ENCODE assay signal across 29 mouse cellular contexts in genomic region chr6:112280161-112280560, GRCm38 (mm10). TPM values are rescaled to one million over a fixed set of nuclear protein-coding genes. Genes with fewer than 3 reads are reported as not detected.
DNase-seq lines count a peak whose midpoint lies in the region; ATAC-seq lines count a peak whose summit lies in the region.
"Had no signal": no experiment of that assay in that cellular context is flagged by ENCODE, and none has a peak within 500 bp of the region (broad histone marks: within the 10 kb centered on the region; RNA-seq: fewer than 3 reads in every experiment).

No protein-coding gene starts in this region.

- intact Hi-C loops in left cerebral cortex, postnatal 10 days (cut with DNase I) = no loop called here

- H3K4me2 ChIP-seq in kidney, embryonic 15.5 days = no peak overlapping the region
- H3K4me2 ChIP-seq: forebrain, embryonic 12.5 days; forebrain, embryonic 15.5 days; heart, embryonic 12.5 days; heart, embryonic 15.5 days; hindbrain, embryonic 13.5 days; intestine, embryonic 15.5 days had no signal

- H3K9ac ChIP-seq in kidney, embryonic 15.5 days = no peak overlapping the region
- H3K9ac ChIP-seq: forebrain, embryonic 12.5 days; forebrain, embryonic 15.5 days; heart, embryonic 12.5 days; heart, embryonic 15.5 days; hindbrain, embryonic 13.5 days; intestine, embryonic 15.5 days had no signal

- H3K4me1 ChIP-seq in kidney, embryonic 15.5 days = peaks cover 37% of the 10 kb centered on the region
- H3K4me1 ChIP-seq: forebrain, embryonic 12.5 days; hindbrain, embryonic 10.5 days; intestine, embryonic 15.5 days had no signal

- H3K4me3 ChIP-seq in kidney, embryonic 15.5 days (replicated peaks) = no peak overlapping the region
- H3K4me3 ChIP-seq: forebrain, embryonic 12.5 days; forebrain, embryonic 15.5 days; heart, embryonic 12.5 days; heart, embryonic 15.5 days; hindbrain, embryonic 10.5 days; hindbrain, embryonic 13.5 days; intestine, embryonic 15.5 days had no signal

- no peak for ATAC-seq in kidney, embryonic 15.5 days (replicated peaks; ENCODE audit: low FRiP score)
- ATAC-seq: CD4-positive, CD25-positive, alpha-beta regulatory T cell, adult 4 months; forebrain, embryonic 15.5 days; hindbrain, embryonic 16.5 days; intestine, embryonic 15.5 days had no signal

- DNase-seq in kidney, adult 9 months = no peak
- peak; percentile 82 for DNase-seq in 3T3-L1 (ENCODE audit: low read depth, low spot score)
- peak; percentile 57 for DNase-seq in NIH3T3 (ENCODE audit: low read depth)
- DNase-seq in fibroblast of lung, adult 2 months (ENCODE audit: low read depth) = peak; percentile 36
- DNase-seq in neural tube, embryonic 10.5 days (ENCODE audit: extremely low spot score, low spot score) = no peak
- no peak for DNase-seq in lung, postnatal 25 days (ENCODE audit: low spot score)
- no peak for DNase-seq in left cerebral cortex, postnatal 10 days (ENCODE audit: extremely low spot score in 1 of 2, low spot score in 2 of 2)
- DNase-seq: adrenal gland, adult 2 months; adrenal gland, postnatal 14 days; B cell, adult 2 months; cerebellum, adult 18-20 months; cerebellum, adult 9-10 months; cerebellum, postnatal 14 days; gastrocnemius, postnatal 14 days; heart, adult 18-20 months; heart, postnatal 10 days; heart, postnatal 36 days; kidney, adult 11 months had no signal

- no peaks in the 10 kb centered on the region for H3K27me3 ChIP-seq in kidney, embryonic 15.5 days
- H3K27me3 ChIP-seq: forebrain, embryonic 15.5 days; heart, embryonic 12.5 days; heart, embryonic 15.5 days; hindbrain, embryonic 13.5 days; intestine, embryonic 15.5 days had no signal

- no peaks in the 10 kb centered on the region for H3K9me3 ChIP-seq in kidney, embryonic 15.5 days (replicated peaks)
- H3K9me3 ChIP-seq: forebrain, embryonic 12.5 days; forebrain, embryonic 15.5 days; heart, embryonic 12.5 days; heart, embryonic 15.5 days; hindbrain, embryonic 10.5 days; hindbrain, embryonic 13.5 days; intestine, embryonic 15.5 days had no signal

- no peaks in the 10 kb centered on the region for H3K36me3 ChIP-seq in kidney, embryonic 15.5 days
- H3K36me3 ChIP-seq: forebrain, embryonic 12.5 days; forebrain, embryonic 15.5 days; heart, embryonic 15.5 days; hindbrain, embryonic 10.5 days; hindbrain, embryonic 13.5 days; intestine, embryonic 15.5 days had no signal

- H3K27ac ChIP-seq in kidney, embryonic 15.5 days = 0 out of 2 replicates have a peak overlapping the region, but pooled peaks have one; percentile 38
- H3K27ac ChIP-seq: forebrain, embryonic 12.5 days; forebrain, embryonic 15.5 days; heart, embryonic 15.5 days; hindbrain, embryonic 10.5 days; hindbrain, embryonic 13.5 days; intestine, embryonic 15.5 days had no signal

- 82% methylated on average over 2 of the region's 2 CpGs for WGBS in kidney, embryonic 15.5 days

RNA-seq across cellular contexts. Expression of gene Lmcd1, which starts 6.6 kb away (rescaled TPM):
- 23.3 and 23.9 TPM in 2 replicates for polyA plus RNA-seq in kidney, embryonic 15.5 days (2015; fragmentation: Nextera tagmentation; extraction: Ambion mirVana)
- total RNA-seq in left cerebral cortex, postnatal 10 days (2021) = 10 to 100 TPM; 15.3 to 15.6 TPM
- total RNA-seq: MEL had no signal
- polyA plus RNA-seq: CD4-positive, CD25-positive, alpha-beta regulatory T cell, adult 4 months had no signal

Comparison
In these comparisons a context has a peak if more than half of its experiments do, and no peak if none do; other contexts are left out.
1. DNase-seq: peak in 3T3-L1 (single experiment), NIH3T3 (single experiment) and fibroblast of lung, adult 2 months (single experiment); none in kidney, adult 9 months (single experiment), neural tube, embryonic 10.5 days (single experiment), lung, postnatal 25 days (single experiment) and left cerebral cortex, postnatal 10 days (0 of 2).